Mouse (Mus musculus): ENCODE results near the gene Stt3b.

The Stt3b gene

GRCm38 (mm10) chr9:115213755-115214264 is 96.4 kb downstream of the Stt3b start:
- DNase-seq (ENCODE audit: low spot score): no peak

- no peak for DNase-seq (ENCODE audit: low spot score)
These were observed 99.7 kb downstream of the Stt3b start for GRCm38 (mm10) chr9:115210535-115210934.

- no peak for DNase-seq (ENCODE audit: low spot score)
These were observed 100.5 kb downstream of the Stt3b start for GRCm38 (mm10) chr9:115209737-115210136.

GRCm38 (mm10) chr9:115206219-115206618 is 104.0 kb downstream of the Stt3b start:
- DNase-seq (ENCODE audit: low spot score): no peak

GRCm38 (mm10) chr9:115205491-115205890 is 104.7 kb downstream of the Stt3b start:
- no peak for DNase-seq (ENCODE audit: low spot score)

- DNase-seq (ENCODE audit: low spot score): no peak
These were observed 107.1 kb downstream of the Stt3b start for GRCm38 (mm10) chr9:115203136-115203535.

GRCm38 (mm10) chr9:115201264-115201663 is 109.0 kb downstream of the Stt3b start:
- DNase-seq (ENCODE audit: low spot score): no peak

GRCm38 (mm10) chr9:115200166-115200862 is 109.9 kb downstream of the Stt3b start:
- no peak for DNase-seq (ENCODE audit: low spot score)

- no peak for DNase-seq (ENCODE audit: low spot score)
These were observed 113.1 kb downstream of the Stt3b start for GRCm38 (mm10) chr9:115197082-115197481.

GRCm38 (mm10) chr9:115192890-115193289 is 117.3 kb downstream of the Stt3b start:
- DNase-seq (ENCODE audit: low spot score): no peak

Measured in testis, postnatal 14 days (tissue).